Mouse (Mus musculus) neural tube, embryonic 12.5 days (tissue): ENCODE measurements around the gene Col1a2. TPM values are rescaled to one million over a fixed set of nuclear protein-coding genes. Genes with fewer than 3 reads are reported as not detected.

Experiments used
- ATAC-seq: fragments of 200-750 bp; cut with Nextera tagmentation; 2 replicates; pipeline ENCODE4 v1.8.0; 2017; ENCODE audit warnings: low read depth, mild to moderate bottlenecking, moderate TSS enrichment, moderate library complexity; ENCODE audit not compliant: low FRiP score
- H3K27ac ChIP-seq: fragments of 300-500 bp; sonication (generic); 2 replicates; pipeline ENCODE4 v1.5.1; 2016
- H3K27me3 ChIP-seq: fragments of 300-500 bp; sonication (generic); replicated peaks from 2 replicates; pipeline ENCODE4 v1.6.1; 2016; ENCODE audit warnings: mild to moderate bottlenecking
- H3K36me3 ChIP-seq: fragments of 300-500 bp; sonication (generic); 2 replicates; pipeline ENCODE4 v1.6.1; 2016; ENCODE audit warnings: mild to moderate bottlenecking
- H3K4me1 ChIP-seq: fragments of 300-500 bp; sonication (generic); 2 replicates; pipeline ENCODE4 v1.6.1; 2016
- H3K4me2 ChIP-seq: fragments of 300-500 bp; sonication (generic); replicated peaks from 2 replicates; pipeline ENCODE4 v1.6.1; 2016; ENCODE audit warnings: mild to moderate bottlenecking
- H3K4me3 ChIP-seq: fragments of 300-500 bp; sonication (generic); 2 replicates; pipeline ENCODE4 v1.5.1; 2016
- H3K9ac ChIP-seq: fragments of 300-500 bp; sonication (generic); 2 replicates; pipeline ENCODE4 v1.6.1; 2016; ENCODE audit warnings: mild to moderate bottlenecking
- H3K9me3 ChIP-seq: fragments of 300-500 bp; sonication (generic); 2 replicates; pipeline ENCODE4 v1.6.1; 2016; ENCODE audit warnings: mild to moderate bottlenecking
- WGBS: fragments of 180-500 bp; shearing (Covaris S2); methylation state at CpG from one replicate; pipeline ENCODE4 v1.1.7; 2016; 5-methylcytosine and 5-hydroxymethylcytosine counted together
- polyA plus RNA-seq: library from polyadenylated mRNA; unstranded; fragments of >200 nt; fragmentation: Nextera tagmentation; extraction: Ambion mirVana; gene quantifications from 2 replicates; pipeline ENCODE4 v1.2.1, GENCODE M21; 2016

The Col1a2 gene
- polyA plus RNA-seq, 1 experiment from 2014 or later, result 212 TPM

DNA sequence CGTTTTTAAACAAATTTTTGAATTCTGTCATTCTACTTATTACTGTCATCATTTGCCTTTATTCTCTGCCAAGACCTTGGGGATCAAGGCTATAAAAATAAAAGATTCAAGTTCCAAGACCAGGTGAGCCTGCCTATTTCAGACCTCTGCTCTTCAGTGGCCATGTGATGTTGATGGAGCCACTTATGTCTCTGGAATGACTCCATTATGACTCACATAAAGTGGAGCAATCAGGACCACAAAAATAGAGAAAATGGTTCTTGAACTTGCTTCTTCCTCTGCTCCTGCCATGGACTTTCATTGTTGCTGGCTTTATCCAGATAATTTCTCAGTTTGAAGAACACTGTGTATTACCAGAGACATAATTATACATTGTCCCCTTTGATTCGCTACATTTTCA lies 10.9 kb upstream of the Col1a2 start:
- Histone ChIP-seq H3K27me3 (no peaks in the 10 kb centered on the region), H3K4me3 (no peak overlapping the region), H3K9ac (no peak overlapping the region), H3K9me3 (no peaks in the 10 kb centered on the region), H3K4me1 (peaks cover 4% of the 10 kb centered on the region), H3K36me3 (no peaks in the 10 kb centered on the region), H3K27ac (no peak overlapping the region), H3K4me2 (no peak overlapping the region)
- no peak for ATAC-seq
- WGBS, result 76% methylated on average over 2 of the region's 2 CpGs

DNA sequence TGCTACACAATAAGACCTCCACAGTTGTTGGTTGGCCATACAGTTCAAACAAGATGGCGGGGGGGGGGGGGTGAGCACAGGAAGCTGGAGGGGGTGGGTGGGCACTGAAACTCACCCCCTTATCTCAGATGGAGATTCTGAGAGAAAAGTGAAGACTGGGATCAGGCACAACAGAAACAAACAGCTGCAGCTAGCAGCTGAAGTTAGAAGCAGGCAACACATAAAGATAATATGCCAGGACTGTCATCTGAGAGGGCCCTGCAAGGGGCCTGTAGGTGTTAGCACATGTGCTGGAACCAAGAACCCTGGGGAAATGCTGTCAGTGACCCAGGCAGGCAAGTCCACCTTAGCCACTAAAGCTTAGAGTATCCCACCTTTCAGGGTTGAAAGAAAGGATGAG lies 8.2 kb upstream of the Col1a2 start:
- Histone ChIP-seq H3K27ac (no peak overlapping the region), H3K9ac (no peak overlapping the region), H3K36me3 (no peaks in the 10 kb centered on the region), H3K27me3 (no peaks in the 10 kb centered on the region), H3K4me3 (no peak overlapping the region), H3K4me2 (no peak overlapping the region), H3K4me1 (no peaks in the 10 kb centered on the region), H3K9me3 (no peaks in the 10 kb centered on the region)
- no peak for ATAC-seq
- 70% methylated on average over 1 of the region's 1 CpGs for WGBS

DNA sequence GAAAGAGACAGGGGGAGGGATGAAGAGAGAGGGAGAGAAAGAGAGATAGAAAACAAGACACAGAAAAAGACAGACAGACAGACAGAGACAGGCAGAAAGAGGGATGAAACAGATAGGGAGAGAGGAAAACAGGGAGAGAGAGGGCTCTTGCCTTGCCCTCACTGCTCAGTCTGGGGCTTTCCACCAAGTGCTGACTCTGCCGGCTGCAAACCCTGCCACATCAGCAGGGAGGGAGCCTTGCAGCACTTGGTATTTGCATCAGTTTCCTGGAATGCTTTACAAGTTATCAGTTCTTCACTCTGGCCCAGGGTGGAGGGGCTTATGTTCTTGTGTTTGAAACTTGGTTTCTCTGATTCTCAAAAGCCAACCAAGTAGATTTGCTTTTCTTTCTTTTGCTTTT lies 1.5 kb upstream of the Col1a2 start:
- Histone ChIP-seq H3K9ac (no peak overlapping the region), H3K4me1 (peaks cover 10% of the 10 kb centered on the region), H3K36me3 (no peaks in the 10 kb centered on the region), H3K27ac (no peak overlapping the region), H3K4me3 (no peak overlapping the region), H3K9me3 (no peaks in the 10 kb centered on the region), H3K27me3 (no peaks in the 10 kb centered on the region; the same call in 1 of the 2 replicates), H3K4me2 (no peak overlapping the region)
- ATAC-seq, result no peak
- WGBS, result 5% methylated on average over 1 of the region's 1 CpGs

DNA sequence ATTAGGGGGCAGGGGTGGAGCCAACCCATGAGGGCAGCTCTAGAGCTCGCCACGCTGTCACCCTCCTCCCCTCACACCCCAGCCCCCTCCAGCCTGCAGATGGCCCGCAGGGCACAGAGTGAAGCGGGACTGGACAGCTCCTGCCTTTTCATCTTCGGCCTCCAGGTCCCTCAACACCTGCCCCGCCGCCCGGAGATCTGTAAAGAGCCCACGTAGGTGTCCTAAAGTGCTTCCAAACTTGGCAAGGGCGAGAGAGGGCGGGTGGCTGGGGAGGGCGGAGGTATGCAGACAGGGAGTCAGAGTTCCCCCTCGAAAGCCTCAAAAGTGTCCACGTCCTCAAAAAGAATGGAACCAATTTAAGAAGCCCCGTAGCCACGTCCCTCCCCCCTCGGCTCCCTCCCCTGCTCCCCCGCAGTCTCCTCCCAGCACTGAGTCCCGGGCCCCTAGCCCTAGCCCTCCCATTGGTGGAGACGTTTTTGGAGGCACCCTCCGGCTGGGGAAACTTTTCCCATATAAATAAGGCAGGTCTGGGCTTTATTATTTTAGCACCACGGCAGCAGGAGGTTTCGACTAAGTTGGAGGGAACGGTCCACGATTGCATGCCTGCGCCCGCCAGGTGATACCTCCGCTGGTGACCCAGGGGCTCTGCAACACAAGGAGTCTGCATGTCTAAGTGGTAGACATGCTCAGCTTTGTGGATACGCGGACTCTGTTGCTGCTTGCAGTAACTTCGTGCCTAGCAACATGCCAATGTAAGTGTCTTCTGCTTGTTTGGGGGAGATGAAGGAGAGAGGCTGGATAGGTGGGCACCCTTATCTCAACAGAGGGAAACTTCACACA lies 764 bp downstream of the Col1a2 start:
- Histone ChIP-seq H3K9ac (peak overlapping the region; percentile 13; the same call in 1 of the 2 replicates), H3K9me3 (no peaks in the 10 kb centered on the region), H3K36me3 (no peaks in the 10 kb centered on the region), H3K4me3 (peak overlapping the region; percentile 33), H3K27ac (no peak overlapping the region), H3K4me2 (peak overlapping the region; percentile 73), H3K4me1 (peaks cover 10% of the 10 kb centered on the region), H3K27me3 (no peaks in the 10 kb centered on the region; the same call in 1 of the 2 replicates)
- ATAC-seq, result peak; percentile 80
- 2% methylated on average over 31 of the region's 31 CpGs for WGBS

DNA sequence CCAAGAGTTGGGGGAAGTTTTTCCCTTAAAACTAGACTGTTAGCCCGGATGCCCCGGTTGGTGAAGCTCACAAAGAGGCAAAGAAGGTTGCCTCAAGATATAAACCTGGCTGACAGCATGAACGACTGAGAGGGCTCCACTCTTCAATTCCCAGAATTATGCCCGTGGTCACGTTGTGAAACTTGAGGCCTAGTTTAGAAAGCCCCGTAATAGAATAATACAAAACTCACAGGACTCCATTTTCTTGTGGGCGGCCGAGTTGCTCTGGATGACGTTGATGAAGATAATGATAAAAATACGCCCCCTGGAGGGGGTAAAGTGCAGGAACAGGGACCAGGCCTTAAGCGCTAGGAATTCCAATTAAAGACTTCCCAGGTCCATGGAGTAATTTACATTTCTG lies 1.5 kb downstream of the Col1a2 start:
- Histone ChIP-seq H3K9me3 (no peaks in the 10 kb centered on the region), H3K4me2 (peak overlapping the region; percentile 73), H3K4me1 (peaks cover 10% of the 10 kb centered on the region), H3K36me3 (no peaks in the 10 kb centered on the region), H3K9ac (no peak overlapping the region), H3K4me3 (peak overlapping the region; percentile 33), H3K27me3 (no peaks in the 10 kb centered on the region; the same call in 1 of the 2 replicates), H3K27ac (no peak overlapping the region)
- WGBS, result 6% methylated on average over 11 of the region's 11 CpGs
- no peak for ATAC-seq

DNA sequence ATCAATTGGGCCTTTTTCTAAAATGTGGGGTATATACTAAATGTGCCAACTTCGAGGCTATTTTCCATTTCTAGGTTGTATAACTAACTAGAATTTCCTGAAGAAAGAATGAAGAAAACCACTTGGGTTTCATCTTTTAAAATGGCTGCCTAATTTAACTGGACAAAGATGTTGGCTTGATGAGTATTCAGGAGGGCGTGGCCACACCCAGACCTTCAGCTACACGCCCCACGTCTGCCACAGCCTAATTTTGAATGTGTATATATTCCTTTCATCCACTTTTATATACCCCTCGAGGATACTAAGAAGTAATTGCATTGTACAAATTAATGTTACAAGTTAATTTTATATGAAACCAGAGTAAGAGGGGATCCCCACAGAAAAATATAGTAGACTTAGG lies 2.2 kb downstream of the Col1a2 start:
- H3K9me3 ChIP-seq, result no peaks in the 10 kb centered on the region
- H3K4me3 ChIP-seq, result no peak overlapping the region
- no peak for ATAC-seq
- H3K9ac ChIP-seq, result no peak overlapping the region
- no peaks in the 10 kb centered on the region for H3K36me3 ChIP-seq
- peaks cover 10% of the 10 kb centered on the region for H3K4me1 ChIP-seq
- H3K27me3 ChIP-seq, result no peaks in the 10 kb centered on the region; the same call in 1 of the 2 replicates
- no peak overlapping the region for H3K27ac ChIP-seq
- H3K4me2 ChIP-seq, result peak overlapping the region; percentile 73; the same call in 1 of the 2 replicates
- WGBS, result 71% methylated on average over 5 of the region's 5 CpGs

DNA sequence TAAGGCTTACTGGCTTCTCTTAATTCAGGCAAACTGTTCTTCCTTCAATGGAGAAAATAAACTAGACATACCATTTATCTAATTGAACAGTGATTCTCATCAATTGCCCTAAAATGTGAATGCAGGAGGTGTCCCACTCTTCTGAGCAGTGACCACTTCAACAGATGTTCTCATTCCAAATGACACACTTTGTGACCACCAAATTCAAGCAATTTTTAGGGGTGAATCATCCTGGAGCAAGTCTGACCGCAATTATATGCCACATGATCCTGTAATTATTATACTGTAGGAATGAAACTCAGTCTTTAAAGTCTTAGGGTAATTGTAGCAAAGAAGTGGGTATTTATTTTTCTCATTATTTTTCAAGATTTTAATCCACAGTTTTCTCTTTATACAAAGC lies 2.7 kb downstream of the Col1a2 start:
- WGBS, result 89% methylated on average over 1 of the region's 1 CpGs
- H3K27ac ChIP-seq, result no peak overlapping the region
- H3K36me3 ChIP-seq, result no peaks in the 10 kb centered on the region
- H3K27me3 ChIP-seq, result no peaks in the 10 kb centered on the region; the same call in 1 of the 2 replicates
- peaks cover 10% of the 10 kb centered on the region for H3K4me1 ChIP-seq
- no peak overlapping the region for H3K4me3 ChIP-seq
- H3K4me2 ChIP-seq, result peak overlapping the region; percentile 27; the same call in 1 of the 2 replicates
- no peak for ATAC-seq
- no peak overlapping the region for H3K9ac ChIP-seq
- no peaks in the 10 kb centered on the region for H3K9me3 ChIP-seq

DNA sequence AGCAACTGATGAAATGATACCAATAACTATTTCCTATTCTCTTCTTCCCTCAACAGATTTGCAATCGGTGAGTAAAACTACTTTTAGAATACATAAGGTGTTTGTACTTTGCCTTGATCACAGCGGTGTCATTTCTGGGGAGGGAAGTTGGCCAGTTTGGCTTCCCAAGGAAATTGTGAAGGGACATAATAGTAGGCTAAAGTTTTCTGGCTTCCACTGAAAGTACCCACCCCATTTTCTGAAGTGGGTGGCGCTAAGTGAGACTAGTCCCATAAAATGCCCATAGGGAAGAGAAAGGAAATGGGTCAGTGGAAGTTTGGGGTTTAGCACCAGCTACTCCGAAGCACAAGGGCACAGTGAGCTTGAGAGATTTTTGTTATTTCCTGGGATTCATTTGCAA lies 3.7 kb downstream of the Col1a2 start:
- no peak overlapping the region for H3K27ac ChIP-seq
- no peaks in the 10 kb centered on the region; the same call in 1 of the 2 replicates for H3K27me3 ChIP-seq
- 87% methylated on average over 4 of the region's 4 CpGs for WGBS
- no peak overlapping the region for H3K9ac ChIP-seq
- no peak overlapping the region for H3K4me2 ChIP-seq
- no peaks in the 10 kb centered on the region for H3K36me3 ChIP-seq
- peaks cover 10% of the 10 kb centered on the region for H3K4me1 ChIP-seq
- ATAC-seq, result no peak
- no peaks in the 10 kb centered on the region for H3K9me3 ChIP-seq
- H3K4me3 ChIP-seq, result no peak overlapping the region

DNA sequence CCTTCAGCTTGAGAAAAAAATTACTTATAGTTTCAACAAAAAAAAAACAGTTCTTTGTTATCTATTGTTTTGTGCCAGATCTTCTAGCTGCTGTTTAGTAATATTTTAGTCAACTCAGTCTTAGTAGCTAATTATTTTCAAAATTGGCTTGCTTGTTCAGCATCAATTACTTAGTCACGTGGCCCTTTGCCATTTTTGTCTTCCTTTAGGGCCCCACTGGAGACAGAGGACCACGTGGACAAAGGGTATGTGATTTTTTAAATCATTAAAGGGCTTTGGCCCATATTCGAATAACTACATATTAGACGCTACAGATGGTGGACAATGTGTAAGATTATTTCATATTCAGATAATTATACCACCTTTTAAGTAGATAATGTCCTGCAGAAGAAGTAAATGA lies 4.8 kb downstream of the Col1a2 start:
- no peaks in the 10 kb centered on the region; the same call in 1 of the 2 replicates for H3K27me3 ChIP-seq
- peaks cover 10% of the 10 kb centered on the region for H3K4me1 ChIP-seq
- no peaks in the 10 kb centered on the region for H3K9me3 ChIP-seq
- H3K9ac ChIP-seq, result no peak overlapping the region
- no peak overlapping the region for H3K4me2 ChIP-seq
- WGBS, result 74% methylated on average over 4 of the region's 4 CpGs
- no peaks in the 10 kb centered on the region for H3K36me3 ChIP-seq
- no peak overlapping the region for H3K4me3 ChIP-seq
- no peak for ATAC-seq
- no peak overlapping the region for H3K27ac ChIP-seq

DNA sequence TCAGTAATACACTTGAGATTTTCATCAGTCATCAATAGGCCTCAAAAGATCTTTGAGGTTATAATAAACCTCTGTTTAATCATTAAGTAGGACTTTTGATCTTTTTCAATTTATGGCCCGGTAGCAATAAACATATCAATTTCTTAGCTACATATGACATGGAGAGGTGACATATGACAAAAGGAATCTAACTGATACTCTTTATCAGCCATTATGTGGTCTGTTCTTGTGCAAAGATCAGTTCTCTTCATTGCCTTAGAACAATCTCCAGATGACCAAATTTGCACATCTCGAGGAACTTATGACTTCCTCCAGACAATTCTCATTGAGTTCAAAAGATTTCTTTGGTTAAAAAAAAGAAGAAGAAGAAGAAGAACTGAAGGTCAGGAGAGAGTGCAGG lies 10.1 kb downstream of the Col1a2 start:
- Histone ChIP-seq H3K9ac (no peak overlapping the region), H3K4me3 (no peak overlapping the region), H3K4me2 (no peak overlapping the region), H3K4me1 (no peaks in the 10 kb centered on the region), H3K27me3 (no peaks in the 10 kb centered on the region), H3K27ac (no peak overlapping the region), H3K9me3 (no peaks in the 10 kb centered on the region), H3K36me3 (no peaks in the 10 kb centered on the region)
- WGBS, result 91% methylated on average over 2 of the region's 2 CpGs
- no peak for ATAC-seq

DNA sequence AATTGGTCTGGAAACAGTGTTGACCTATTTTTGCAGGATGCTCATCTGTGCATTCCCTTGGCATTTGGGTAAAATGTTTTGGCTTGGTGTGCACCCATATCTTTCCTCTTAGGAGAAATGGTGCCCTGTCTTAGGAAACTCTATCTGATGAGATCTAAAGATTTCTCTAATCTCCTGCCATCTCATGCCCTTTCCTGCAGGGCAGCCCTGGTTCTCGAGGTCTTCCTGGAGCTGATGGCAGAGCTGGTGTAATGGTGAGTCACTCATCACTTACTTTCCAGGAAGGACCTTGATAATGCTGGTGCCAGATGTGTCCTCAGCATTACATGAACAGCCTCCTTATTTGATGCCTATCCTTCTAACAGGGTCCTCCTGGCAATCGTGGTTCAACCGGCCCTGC lies 16.4 kb downstream of the Col1a2 start:
- Histone ChIP-seq H3K9me3 (no peaks in the 10 kb centered on the region), H3K27me3 (no peaks in the 10 kb centered on the region), H3K27ac (no peak overlapping the region), H3K4me1 (no peaks in the 10 kb centered on the region), H3K9ac (no peak overlapping the region), H3K36me3 (no peaks in the 10 kb centered on the region), H3K4me3 (no peak overlapping the region), H3K4me2 (no peak overlapping the region)
- WGBS, result 88% methylated on average over 3 of the region's 3 CpGs
- ATAC-seq, result no peak

DNA sequence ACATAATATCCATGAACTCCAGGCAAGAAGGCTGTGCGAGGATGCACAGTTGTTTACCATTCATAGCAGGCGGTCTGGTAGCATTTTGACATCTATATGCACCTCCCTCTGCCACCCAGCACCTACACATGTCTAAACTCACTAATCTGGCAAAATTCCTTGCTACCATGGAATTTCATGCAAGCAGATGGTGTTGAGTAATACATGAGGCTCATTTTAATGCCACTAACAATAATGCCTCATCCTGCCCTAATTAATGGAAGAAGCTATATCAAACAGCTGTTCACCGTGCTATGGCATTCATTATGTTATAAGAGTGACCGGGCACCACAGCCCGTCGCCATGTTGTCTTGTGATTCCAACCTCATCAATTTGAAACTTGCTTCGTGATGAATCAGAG lies 23.8 kb downstream of the Col1a2 start:
- no peaks in the 10 kb centered on the region for H3K27me3 ChIP-seq
- no peaks in the 10 kb centered on the region for H3K9me3 ChIP-seq
- H3K4me2 ChIP-seq, result no peak overlapping the region
- H3K4me1 ChIP-seq, result no peaks in the 10 kb centered on the region
- no peak; the same call in 1 of the 2 replicates for ATAC-seq
- no peak overlapping the region for H3K9ac ChIP-seq
- H3K36me3 ChIP-seq, result no peaks in the 10 kb centered on the region
- no peak overlapping the region for H3K4me3 ChIP-seq
- 83% methylated on average over 7 of the region's 7 CpGs for WGBS
- H3K27ac ChIP-seq, result no peak overlapping the region

DNA sequence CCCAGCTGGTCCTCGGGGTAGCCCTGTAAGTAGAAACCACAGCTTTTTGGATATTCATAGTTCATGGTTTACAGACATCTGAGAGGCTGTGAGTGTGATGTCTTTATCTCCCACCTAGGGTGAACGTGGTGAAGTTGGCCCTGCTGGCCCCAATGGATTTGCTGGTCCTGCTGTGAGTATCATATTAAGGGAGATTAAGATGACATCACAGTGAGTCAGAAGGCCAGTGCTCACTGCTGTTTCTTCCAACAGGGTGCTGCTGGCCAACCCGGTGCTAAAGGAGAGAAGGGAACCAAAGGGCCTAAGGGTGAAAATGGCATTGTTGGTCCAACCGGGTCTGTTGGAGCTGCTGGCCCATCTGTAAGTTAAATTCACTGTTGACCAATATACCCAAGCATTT lies 26.4 kb downstream of the Col1a2 start:
- H3K4me2 ChIP-seq, result no peak overlapping the region

More for the DNA sequence above, 26.4 kb downstream of the Col1a2 start:
- Histone ChIP-seq H3K4me1 (no peaks in the 10 kb centered on the region), H3K4me3 (no peak overlapping the region), H3K9ac (no peak overlapping the region), H3K9me3 (no peaks in the 10 kb centered on the region), H3K27ac (no peak overlapping the region), H3K36me3 (no peaks in the 10 kb centered on the region), H3K27me3 (no peaks in the 10 kb centered on the region)
- WGBS, result 82% methylated on average over 4 of the region's 4 CpGs
- no peak for ATAC-seq
